Mouse (Mus musculus): ENCODE measurements around the gene D5Ertd579e. TPM values are rescaled to one million over a fixed set of nuclear protein-coding genes. Genes with fewer than 3 reads are reported as not detected.

D5Ertd579e gene
- total RNA-seq (2014; fragmentation: Nextera tagmentation) (21.0 and 24.0 TPM in 2 replicates), total RNA-seq (2017) (25.7 and 44.6 TPM in 2 replicates)

DNA sequence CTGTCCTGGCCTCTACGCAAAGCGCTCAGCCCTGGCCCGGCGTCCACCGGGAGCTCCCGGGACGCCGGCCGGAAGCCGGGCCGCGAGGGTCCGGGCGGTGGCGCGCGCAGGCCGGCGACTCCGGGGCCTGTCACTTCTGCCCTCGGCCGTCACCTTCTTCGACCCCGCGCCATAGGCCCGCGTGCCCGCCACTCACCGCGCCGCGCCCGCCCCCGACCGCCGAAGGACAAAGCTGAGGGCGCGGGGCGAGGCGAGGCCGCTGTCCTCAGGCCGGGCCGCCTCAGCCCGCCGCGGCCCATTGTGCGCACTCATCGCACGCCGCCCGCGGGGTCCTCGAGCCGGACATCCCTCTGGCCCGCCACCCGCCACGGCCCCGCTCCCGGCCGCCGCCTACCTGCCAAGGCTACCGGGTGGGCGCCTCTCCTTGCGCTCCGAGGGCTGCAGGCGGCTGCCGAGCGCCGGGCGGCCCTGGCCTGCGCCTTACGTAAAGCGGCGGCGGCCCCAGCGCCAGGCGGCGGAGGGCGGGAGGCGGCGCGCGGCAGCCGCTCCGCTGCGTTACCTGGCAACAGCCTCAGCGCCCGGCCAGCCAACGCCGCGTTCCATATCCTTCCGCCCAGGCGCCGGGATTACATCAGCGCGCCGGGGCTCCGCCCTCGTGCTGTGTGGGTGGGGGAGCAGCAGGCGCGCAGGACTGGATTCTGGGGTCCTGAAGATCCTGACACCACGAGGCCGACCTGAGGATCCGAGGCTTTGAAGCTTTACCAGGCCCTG lies at the start of gene D5Ertd579e:
Gene D5Ertd579e, minus strand, starts transcription at position 564 of the 771 bp plus-strand sequence.
- peak; percentile 90 for ATAC-seq (replicated peaks; ENCODE audit: low FRiP score, low TSS enrichment, poor library complexity, severe bottlenecking)

DNA sequence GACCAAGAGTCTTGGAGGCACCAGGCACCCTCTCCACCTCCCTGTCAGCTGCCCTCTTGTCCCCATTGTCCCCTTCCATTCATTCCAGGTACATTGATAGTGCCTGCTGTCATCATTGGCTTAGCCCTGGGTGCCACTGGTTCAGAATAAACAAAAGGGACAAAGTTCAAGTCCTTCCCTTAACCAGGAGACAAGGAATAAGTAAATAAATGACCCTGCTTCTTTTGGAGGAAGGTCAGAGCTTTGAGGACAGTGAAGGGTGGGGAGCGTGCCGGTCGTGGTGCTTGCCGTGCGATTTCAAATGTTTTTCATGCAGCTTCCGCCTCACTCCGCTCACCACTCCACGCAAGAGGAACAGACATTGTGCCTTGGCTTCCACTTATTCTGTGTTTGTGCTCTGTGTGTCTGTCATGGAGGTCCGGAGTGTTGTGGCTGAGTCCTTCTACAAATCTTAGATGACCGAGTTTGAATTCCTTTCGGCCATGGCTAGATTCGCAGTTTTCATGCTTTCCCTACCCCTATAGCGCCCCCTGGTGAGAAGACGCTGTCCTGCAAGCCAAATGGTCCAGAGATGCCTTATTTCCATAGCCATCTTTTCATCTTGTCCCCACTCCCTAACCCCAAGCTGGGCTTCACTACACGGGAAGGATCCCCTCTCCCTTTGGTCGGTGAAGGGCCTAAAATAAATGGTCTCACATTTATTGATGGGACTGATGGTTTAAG lies 46.5 kb upstream of the D5Ertd579e start:
- ATAC-seq (replicated peaks; ENCODE audit: low FRiP score, low TSS enrichment, poor library complexity, severe bottlenecking), result peak; percentile 40; the same call in 1 of the 2 replicates

DNA sequence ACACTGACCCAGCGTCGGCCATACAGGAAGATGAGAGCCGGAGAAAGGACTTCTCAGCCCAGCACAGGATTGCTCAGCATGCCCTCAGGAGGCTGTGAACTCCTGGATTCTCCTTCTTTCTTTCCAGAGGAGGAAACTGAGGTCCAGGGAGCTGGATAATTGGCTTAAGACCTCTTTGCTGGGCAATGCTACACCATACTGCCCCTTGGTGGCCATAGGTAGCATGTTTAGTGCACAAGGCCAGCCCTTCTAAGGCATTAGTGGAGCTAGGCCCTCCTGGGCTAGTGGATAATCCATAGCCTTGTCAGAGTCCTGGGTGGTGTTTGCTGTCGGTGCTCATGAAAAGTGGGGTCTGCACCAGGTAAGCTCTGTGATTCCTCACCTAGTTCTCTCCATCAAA lies 44.0 kb upstream of the D5Ertd579e start:
- ATAC-seq (replicated peaks; ENCODE audit: low FRiP score, low TSS enrichment, poor library complexity, severe bottlenecking), result 0 out of 2 replicates have a peak, but pooled peaks have one; percentile 27

DNA sequence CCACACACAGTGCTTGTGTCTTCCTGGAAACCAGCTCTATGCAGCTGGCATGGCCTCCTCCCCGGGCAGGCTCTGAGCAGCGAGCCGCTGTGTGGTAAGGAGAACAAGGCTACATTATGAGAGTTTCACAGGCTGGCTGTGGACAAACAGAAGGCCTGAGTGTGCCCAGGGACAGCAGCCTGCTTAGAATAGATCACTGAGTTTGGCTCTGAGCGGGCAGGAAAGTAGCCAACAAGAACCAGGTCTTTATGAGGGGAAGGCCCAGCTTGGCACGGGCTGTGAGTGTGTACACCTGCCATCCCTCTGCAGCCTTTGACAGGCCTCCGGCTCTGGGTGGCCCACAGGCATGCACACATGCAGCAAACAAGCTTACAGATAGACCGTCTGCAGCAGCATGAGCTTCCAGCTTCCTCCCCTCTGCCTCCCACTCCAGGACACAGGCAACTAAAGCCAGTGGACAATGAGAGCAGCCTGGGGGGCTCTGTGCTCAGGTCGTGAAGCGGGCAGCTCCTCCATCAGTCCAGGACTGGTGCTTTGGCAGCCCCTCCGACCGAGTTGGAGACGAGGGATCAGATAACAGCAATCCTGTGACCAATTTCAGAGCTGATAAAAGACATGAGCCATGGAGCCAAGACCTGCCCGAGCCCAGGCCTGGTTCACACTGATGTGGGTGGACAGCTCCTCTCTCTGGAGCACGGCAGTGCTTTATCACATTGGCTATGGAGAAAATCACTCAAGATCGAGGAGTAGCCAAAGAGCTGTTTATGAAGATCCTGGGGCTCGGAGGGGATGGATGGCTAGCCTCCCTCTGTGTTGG lies 43.2 kb upstream of the D5Ertd579e start:
- no peak for ATAC-seq (replicated peaks; ENCODE audit: low FRiP score, low TSS enrichment, poor library complexity, severe bottlenecking)

DNA sequence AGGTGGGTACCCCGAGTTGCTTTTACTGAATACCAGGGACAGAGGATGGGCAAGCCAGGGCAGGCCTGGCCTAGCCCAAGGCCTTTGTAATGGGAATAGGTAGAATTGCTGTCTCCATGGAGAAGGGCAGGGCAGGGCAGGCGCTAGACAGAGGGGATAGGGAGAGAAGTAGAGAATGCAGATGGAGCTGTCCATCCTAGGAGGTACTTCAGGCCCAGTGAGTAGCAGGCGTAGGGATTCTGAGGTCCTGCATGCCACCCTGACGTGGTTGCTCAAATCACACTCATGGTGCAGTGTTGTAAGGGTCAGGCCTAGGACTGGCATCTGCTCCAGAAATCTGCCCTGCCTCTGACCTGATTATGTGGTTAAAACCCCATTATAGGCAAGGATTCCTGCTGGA lies 41.9 kb upstream of the D5Ertd579e start:
- no peak for ATAC-seq (replicated peaks; ENCODE audit: low FRiP score, low TSS enrichment, poor library complexity, severe bottlenecking)

DNA sequence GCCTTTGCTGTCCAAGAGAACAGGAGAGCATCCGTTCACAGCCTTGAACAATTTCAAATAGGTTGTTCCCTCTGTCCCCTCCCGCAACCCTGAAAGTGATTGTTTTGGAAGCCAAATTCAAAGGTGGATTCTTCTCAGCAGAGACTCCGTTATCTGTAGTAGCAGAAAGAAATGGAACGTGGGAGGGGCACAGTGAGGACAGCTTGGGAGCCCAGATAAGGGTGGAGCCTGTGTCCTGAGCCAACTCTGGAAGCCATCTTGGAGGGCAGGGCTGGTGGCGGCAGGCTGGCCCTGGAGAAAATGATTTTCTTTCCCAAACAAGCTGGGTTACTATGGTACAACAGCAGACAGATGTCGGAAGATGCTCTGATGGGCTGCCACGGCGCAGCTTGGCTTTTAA lies 40.2 kb upstream of the D5Ertd579e start:
- ATAC-seq (replicated peaks; ENCODE audit: low FRiP score, low TSS enrichment, poor library complexity, severe bottlenecking), result peak; percentile 95

DNA sequence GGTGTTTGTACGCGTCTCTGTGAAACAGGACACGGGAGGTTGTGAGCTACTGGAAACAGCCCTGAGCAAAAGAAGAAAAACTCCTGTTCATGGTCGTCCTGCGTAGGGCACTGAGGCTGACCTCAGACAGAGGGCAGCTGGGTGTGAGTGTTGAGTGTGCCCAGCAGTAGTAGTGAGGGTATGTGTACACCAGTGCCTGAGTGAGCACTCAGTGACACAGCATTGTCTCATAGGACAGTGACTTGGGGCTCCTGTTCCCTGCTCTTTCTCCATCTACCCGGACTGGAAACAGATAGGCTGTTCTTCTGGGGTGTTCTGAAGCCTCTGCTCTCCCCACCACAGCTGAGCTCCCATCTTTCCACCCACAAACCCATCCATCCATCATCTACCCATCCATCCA lies 39.3 kb upstream of the D5Ertd579e start:
- no peak for ATAC-seq (replicated peaks; ENCODE audit: low FRiP score, low TSS enrichment, poor library complexity, severe bottlenecking)

DNA sequence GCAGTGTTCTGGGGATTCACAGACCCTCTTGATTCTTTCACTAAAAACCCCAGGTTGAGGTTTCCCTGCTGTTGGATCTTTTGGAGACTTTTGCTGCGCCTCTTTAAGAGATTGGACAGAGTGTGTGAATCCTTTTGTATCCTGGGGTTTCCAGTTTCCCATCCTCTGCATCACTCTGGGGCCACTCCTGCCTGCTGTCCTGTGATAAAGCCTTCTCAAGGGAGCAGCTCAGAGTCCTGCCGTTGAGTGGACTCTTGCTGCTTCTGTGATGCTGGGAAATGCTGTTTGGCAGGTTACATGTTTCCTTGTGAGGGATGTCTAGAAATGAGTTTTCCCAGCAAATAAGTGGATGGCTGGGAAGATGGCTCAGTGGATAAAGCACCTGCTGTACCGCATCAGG lies 37.6 kb upstream of the D5Ertd579e start:
- ATAC-seq (replicated peaks; ENCODE audit: low FRiP score, low TSS enrichment, poor library complexity, severe bottlenecking), result no peak

DNA sequence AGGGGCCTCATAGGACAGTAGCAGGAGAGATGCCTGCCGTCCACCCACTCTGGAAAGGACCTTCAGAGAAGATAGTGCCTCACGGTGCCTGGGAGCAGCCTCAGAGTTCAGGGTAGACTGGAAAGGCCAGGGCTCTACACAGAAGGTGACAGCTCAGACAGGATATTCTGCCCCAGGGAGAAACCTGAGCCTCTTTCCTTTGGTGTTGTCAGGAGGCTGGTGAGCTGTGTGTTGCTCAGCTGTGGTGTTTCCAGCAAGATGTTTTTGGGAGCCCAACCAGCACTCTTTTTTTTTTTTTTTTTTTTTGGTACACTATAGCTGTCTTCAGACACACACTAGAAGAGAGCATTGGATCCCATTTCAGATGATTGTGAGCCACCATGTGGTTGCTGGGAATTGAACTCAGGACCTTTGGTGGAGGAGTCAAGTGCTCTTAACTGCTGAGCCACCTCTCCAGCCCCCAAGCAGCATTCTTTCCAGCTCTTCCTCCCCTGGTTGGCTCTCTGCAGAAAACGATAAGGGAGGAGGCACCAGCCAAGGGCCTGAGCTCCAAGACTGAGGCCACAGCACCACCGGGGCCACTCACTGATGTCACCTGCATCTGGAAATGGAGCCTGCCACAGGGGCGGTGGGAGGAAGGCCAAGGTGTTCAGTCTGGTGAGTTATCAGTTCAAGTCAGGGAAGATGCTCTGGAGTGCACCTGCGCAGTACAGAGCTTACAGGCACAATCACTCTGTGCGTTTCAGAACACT lies 36.3 kb upstream of the D5Ertd579e start:
- no peak for ATAC-seq (replicated peaks; ENCODE audit: low FRiP score, low TSS enrichment, poor library complexity, severe bottlenecking)

DNA sequence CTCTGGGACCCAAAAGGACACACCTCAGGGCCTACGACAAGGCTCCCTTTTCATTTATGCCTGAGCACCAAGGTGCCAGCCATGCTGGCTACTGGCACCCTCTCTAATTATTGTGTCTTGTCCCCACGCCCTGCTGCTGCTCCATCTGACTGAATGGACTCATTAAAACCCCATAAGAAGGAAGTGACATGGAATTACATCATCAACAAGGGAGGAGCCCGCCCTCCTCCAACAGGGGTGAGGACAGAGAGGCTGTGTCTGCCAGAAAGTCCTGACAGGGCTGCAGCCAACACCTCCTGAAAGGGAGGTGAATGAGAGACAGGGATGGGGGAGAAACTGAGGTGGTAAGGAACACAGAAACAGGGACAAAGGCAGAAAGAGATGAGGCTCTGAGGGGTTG lies 34.9 kb upstream of the D5Ertd579e start:
- no peak for ATAC-seq (replicated peaks; ENCODE audit: low FRiP score, low TSS enrichment, poor library complexity, severe bottlenecking)

DNA sequence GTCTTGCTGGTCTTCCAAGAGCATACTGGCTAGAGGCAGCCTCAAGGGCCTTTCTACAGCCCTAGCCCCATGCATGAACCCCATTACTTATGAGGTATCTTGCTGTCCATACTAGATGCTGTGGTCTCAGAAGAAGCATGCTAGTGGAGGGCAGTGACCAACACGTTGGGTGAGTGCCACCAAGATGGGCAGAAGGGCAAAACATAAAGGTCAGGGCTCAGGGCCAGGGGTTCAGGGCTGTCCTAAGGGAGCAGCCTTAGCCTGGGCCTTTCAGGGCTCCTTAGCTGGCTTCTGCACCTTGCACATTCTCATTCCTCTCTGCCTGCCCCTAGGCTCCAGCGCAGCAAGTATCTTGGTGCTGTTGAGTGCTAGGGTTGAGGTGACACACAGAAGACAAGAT lies 34.1 kb upstream of the D5Ertd579e start:
- ATAC-seq (replicated peaks; ENCODE audit: low FRiP score, low TSS enrichment, poor library complexity, severe bottlenecking), result no peak

DNA sequence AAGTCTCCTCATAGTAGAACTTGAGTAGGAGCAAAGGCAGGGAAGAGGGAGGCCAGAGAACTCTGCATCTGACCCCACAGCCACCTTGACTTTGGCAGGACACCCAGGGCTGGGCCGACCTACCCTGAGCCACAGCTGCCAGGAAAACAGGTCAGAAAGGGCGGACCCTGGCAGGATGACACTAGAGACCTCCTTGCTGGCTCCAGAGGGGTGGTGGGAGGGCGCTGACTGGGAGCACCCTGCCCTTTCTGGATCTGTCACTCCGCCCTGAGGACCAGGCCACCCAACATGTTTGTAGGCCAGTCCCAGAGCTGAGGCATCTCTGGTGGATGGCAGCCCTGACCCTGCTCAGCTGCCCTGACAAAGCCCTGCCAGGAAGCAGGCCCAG lies 33.3 kb upstream of the D5Ertd579e start:
- no peak for ATAC-seq (replicated peaks; ENCODE audit: low FRiP score, low TSS enrichment, poor library complexity, severe bottlenecking)

DNA sequence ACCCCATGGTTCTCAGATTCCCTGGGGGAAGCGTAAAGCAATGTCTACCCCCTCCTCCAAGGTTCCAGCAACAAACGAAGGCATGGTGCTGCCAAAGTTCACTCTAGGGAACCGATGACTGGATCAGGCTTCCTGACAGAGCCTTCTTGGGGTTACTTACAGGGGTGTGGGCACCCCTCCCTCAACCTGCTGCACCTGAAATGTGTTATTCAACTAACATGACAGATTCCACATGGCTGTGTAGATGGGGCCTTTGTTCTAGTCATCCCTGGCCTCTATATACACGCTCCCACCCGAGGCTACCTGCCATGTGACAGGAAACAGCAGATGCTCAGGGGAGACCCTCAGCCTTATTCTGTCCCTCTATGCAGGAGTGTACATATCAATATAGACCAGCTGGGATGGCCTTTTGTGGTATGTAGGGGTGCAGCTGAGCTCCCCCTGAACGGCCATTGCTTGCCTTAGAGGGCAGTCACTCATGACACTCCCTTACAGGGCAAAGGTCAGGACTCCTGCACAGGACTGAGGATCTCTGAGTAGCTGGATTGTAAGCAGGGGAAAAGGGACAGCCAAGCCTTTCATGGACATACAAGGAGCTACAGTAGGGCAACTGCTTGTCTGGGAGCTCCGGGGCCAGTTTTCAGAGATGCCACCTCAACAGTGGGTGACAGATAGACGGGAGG lies 32.7 kb upstream of the D5Ertd579e start:
- ATAC-seq (replicated peaks; ENCODE audit: low FRiP score, low TSS enrichment, poor library complexity, severe bottlenecking), result no peak

DNA sequence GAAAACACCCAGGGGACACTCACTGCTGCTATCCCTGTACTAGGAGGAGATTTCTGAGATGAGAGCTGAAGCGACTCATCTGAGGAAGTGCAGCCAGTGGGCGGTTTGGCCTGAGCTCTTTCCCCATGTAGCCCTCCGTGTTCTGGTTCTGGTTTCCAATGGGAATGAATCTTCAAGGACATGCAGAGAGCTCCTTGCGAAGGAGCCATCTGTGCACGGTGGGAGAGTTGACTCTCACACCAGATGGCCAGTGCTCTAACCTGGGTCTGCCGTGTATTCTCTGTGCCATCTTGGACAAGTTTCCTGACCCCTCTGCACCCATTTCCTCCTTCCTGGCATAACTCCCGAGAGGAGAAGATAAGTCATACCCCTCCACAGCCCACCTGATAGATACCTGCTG lies 32.0 kb upstream of the D5Ertd579e start:
- ATAC-seq (replicated peaks; ENCODE audit: low FRiP score, low TSS enrichment, poor library complexity, severe bottlenecking), result no peak

DNA sequence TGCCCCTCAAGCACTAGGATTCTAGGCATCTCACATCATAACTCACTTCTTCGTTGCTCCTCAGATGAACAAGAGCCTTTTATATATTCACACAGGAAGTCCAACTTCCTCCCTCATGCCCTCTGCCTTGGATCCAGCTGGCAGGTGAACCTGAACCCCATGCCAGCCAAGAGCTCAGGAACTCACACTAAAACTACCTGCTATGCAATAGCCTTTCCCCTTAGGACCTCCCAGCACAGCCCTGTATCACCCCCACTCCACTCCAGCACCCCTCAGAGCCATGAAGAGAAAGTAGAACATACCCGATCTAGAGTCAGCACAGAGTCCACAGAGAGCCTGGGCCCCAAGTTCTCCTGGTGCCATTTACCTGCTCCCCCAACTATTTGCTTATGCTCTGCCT lies 31.3 kb upstream of the D5Ertd579e start:
- ATAC-seq (replicated peaks; ENCODE audit: low FRiP score, low TSS enrichment, poor library complexity, severe bottlenecking), result no peak

DNA sequence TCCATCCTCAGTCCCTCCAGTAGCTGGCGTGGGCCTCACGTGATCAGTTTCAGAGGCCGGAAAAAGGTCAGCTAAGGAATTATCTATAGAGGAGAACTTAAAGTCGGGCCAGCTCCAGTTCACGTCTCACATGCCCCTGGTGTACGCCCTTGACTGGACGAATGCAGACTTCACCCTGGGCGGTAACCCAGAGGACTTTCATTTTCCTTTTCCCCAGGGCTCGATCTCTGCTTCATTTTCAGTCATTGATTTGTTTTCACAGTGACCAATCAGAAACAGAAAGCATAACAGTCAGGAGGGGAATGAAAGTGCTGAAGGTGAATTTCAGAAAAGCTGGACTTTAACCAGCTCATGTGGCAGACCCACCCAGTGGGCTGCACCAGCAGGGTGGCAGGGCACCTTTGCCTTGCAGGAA lies 30.6 kb upstream of the D5Ertd579e start:
- peak; percentile 53; the same call in 1 of the 2 replicates for ATAC-seq (replicated peaks; ENCODE audit: low FRiP score, low TSS enrichment, poor library complexity, severe bottlenecking)

DNA sequence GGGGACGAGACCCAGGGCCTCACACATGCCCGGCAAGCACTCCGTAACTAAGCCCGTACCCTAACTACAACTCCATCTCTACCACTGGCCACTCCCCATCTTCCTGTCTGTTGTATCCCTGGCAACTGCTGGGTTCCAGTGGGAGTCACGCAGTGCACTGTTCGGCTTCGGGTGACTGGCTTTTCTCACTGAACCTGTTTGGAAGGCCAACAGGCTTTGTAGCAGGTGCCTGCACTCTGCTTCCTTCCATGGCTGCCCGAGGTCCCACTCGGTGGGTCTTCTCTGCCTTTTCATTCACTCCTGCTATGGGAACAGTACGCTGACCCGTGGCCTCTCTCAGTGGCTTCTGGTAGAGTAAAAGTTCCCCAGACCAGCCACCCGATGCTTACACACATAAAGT lies 30.0 kb upstream of the D5Ertd579e start:
- no peak for ATAC-seq (replicated peaks; ENCODE audit: low FRiP score, low TSS enrichment, poor library complexity, severe bottlenecking)

DNA sequence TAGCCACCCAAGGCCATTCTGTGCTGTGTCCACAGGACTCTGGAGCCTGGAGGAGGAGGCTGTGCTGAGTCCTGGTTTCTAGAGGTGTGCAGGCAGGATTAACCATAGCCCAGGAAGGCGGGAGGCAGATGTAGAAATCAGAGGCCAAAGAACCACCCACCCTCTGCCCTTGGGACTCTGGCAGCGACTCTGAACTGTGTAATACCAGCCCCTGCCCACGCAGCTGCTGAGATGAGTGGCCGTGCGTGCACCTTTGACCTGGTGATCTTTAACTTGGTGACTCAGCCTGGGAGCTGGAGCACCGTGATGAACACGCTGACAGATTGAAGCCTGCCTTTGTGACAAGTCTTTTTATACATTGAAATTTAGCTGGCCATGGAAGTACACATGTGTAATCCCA lies 28.4 kb upstream of the D5Ertd579e start:
- ATAC-seq (replicated peaks; ENCODE audit: low FRiP score, low TSS enrichment, poor library complexity, severe bottlenecking), result no peak

DNA sequence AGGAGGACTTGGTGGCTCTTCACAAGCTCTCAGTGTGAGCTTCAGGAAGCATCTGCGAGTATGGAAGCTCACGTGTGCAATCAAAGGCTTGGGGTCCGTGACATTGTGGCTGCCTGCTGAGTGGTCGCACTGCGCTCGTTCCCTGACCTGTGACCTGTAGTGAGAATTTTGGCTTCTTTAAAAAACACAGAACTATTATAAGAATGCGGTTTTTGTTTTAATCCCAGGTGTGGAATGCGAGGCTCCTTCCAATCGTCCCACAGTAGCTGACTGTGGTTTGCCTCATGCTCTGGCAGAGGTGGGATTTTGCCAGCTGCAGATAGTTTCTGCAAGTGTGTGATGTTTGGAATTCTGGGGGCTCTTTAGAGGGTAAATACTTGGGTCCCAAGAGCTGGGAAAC lies 27.5 kb upstream of the D5Ertd579e start:
- ATAC-seq (replicated peaks; ENCODE audit: low FRiP score, low TSS enrichment, poor library complexity, severe bottlenecking), result no peak

All from megakaryocyte-erythroid progenitor cell, adult 5-6 weeks (primary cell).